In genomic region chr5:119810994-119811690, GRCm38 (mm10) we compare ENCODE assay signal across 33 mouse cellular contexts. TPM values are rescaled to one million over a fixed set of nuclear protein-coding genes. Genes with fewer than 3 reads are reported as not detected.
A peak's percentile ranks its signal among the peaks of the same experiment; 100 is the strongest.
DNase-seq lines count a peak whose midpoint lies in the region; ATAC-seq and TF ChIP-seq lines count a peak whose summit lies in the region.
"Had no signal": no experiment of that assay in that cellular context is flagged by ENCODE, and none has a peak within 500 bp of the region (broad histone marks: within the 10 kb centered on the region; RNA-seq: fewer than 3 reads in every experiment).

No protein-coding gene starts in this region.

- WGBS in lung, embryonic 14.5 days, result 22% methylated on average over 12 of the region's 12 CpGs
- WGBS in lung, postnatal 0 days, result 36% methylated on average over 12 of the region's 12 CpGs

- H3K4me3 ChIP-seq in lung, embryonic 14.5 days (ENCODE audit: low read depth, low read length), result no peak overlapping the region
- H3K4me3 ChIP-seq in lung, postnatal 0 days (ENCODE audit: low read depth, low read length), result no peak overlapping the region
- H3K4me3 ChIP-seq: gastrocnemius, adult 2 months; heart, embryonic 10.5 days; hindbrain, embryonic 13.5 days; limb, embryonic 15.5 days; liver, embryonic 13.5 days; midbrain, embryonic 15.5 days; neural tube, embryonic 15.5 days; stomach, embryonic 15.5 days had no signal

- no peak for TF ChIP-seq CTCF in lung, embryonic 14.5 days (IDR thresholded peaks at IDR 0.05; ENCODE audit: low read depth)
- no peak for TF ChIP-seq CTCF in lung, postnatal 0 days (IDR thresholded peaks at IDR 0.05)

- TF ChIP-seq EP300 in lung, postnatal 0 days (IDR thresholded peaks at IDR 0.05), result peak; percentile 63

- H3K27ac ChIP-seq in lung, embryonic 14.5 days (ENCODE audit: low read depth), result peak overlapping the region; percentile 85
- peak overlapping the region; percentile 51; the same call in 1 of the 2 replicates for H3K27ac ChIP-seq in lung, postnatal 0 days (ENCODE audit: low read length)
- H3K27ac ChIP-seq: gastrocnemius, adult 2 months; heart, embryonic 10.5 days; hindbrain, embryonic 13.5 days; kidney, postnatal 0 days; limb, embryonic 15.5 days; liver, embryonic 13.5 days; macrophage; midbrain, embryonic 15.5 days; neural tube, embryonic 15.5 days; stomach, embryonic 15.5 days had no signal

- peaks cover 36% of the 10 kb centered on the region for H3K27me3 ChIP-seq in lung, embryonic 14.5 days (ENCODE audit: insufficient read depth, low read length)
- H3K27me3 ChIP-seq in lung, postnatal 0 days (replicated peaks; ENCODE audit: insufficient read depth, low read length), result peaks cover 9% of the 10 kb centered on the region

- H3K9ac ChIP-seq in lung, embryonic 14.5 days, result no peak overlapping the region
- no peak overlapping the region for H3K9ac ChIP-seq in lung, postnatal 0 days (replicated peaks; ENCODE audit: low read depth)
- H3K9ac ChIP-seq: hindbrain, embryonic 13.5 days; limb, embryonic 15.5 days; liver, embryonic 13.5 days; midbrain, embryonic 15.5 days; neural tube, embryonic 15.5 days; stomach, embryonic 15.5 days had no signal

- H3K36me3 ChIP-seq in lung, embryonic 14.5 days (ENCODE audit: insufficient read depth), result no peaks in the 10 kb centered on the region
- H3K36me3 ChIP-seq in lung, postnatal 0 days (ENCODE audit: insufficient read depth, low read length), result no peaks in the 10 kb centered on the region
- H3K36me3 ChIP-seq: G1E; hindbrain, embryonic 13.5 days; limb, embryonic 15.5 days; liver, embryonic 13.5 days; midbrain, embryonic 15.5 days; neural tube, embryonic 15.5 days; stomach, embryonic 15.5 days had no signal

- ATAC-seq in lung, embryonic 14.5 days (ENCODE audit: insufficient read depth), result peak; percentile 84
- peak; percentile 83 for ATAC-seq in lung, postnatal 0 days
- no peak for ATAC-seq in megakaryocyte-erythroid progenitor cell, adult 5-6 weeks (replicated peaks; ENCODE audit: low FRiP score, low TSS enrichment, poor library complexity, severe bottlenecking)
- ATAC-seq: forebrain, embryonic 16.5 days; intestine, embryonic 16.5 days; midbrain, embryonic 15.5 days had no signal

- peak overlapping the region; percentile 26 for H3K4me2 ChIP-seq in lung, embryonic 14.5 days
- H3K4me2 ChIP-seq in lung, postnatal 0 days (replicated peaks; ENCODE audit: low read depth, low read length), result no peak overlapping the region
- H3K4me2 ChIP-seq: hindbrain, embryonic 13.5 days; limb, embryonic 15.5 days; liver, embryonic 13.5 days; midbrain, embryonic 15.5 days; neural tube, embryonic 15.5 days; stomach, embryonic 15.5 days had no signal

- H3K9me3 ChIP-seq in lung, embryonic 14.5 days (ENCODE audit: low read depth, low read length), result no peaks in the 10 kb centered on the region
- no peaks in the 10 kb centered on the region for H3K9me3 ChIP-seq in lung, postnatal 0 days (ENCODE audit: low read length)
- H3K9me3 ChIP-seq: heart, embryonic 10.5 days; hindbrain, embryonic 13.5 days; limb, embryonic 15.5 days; liver, embryonic 13.5 days; midbrain, embryonic 15.5 days; stomach, embryonic 15.5 days had no signal

- H3K4me1 ChIP-seq in lung, embryonic 14.5 days (ENCODE audit: insufficient read depth), result peaks cover 11% of the 10 kb centered on the region
- no peaks in the 10 kb centered on the region for H3K4me1 ChIP-seq in lung, postnatal 0 days (ENCODE audit: insufficient read depth, low read depth, low read length)
- H3K4me1 ChIP-seq: hindbrain, embryonic 13.5 days; liver, embryonic 13.5 days; midbrain, embryonic 15.5 days; neural tube, embryonic 15.5 days; stomach, embryonic 15.5 days had no signal

- peak; percentile 85 for DNase-seq in heart, adult 11 months
- no peak for DNase-seq in heart, adult 9 months (ENCODE audit: low spot score in 2 of 2)
- peak; percentile 97 for DNase-seq in lung, embryonic 14.5 days
- no peak for DNase-seq in lung, postnatal 25 days (ENCODE audit: low spot score)
- DNase-seq in lung, postnatal 0 days (ENCODE audit: low spot score), result peak; percentile 87
- no peak for DNase-seq in urinary bladder, postnatal 4 days (ENCODE audit: low spot score in 2 of 2)
- DNase-seq: adrenal gland, adult 8-10 months; cerebellum, adult 11 months; cerebellum, adult 9-10 months; cerebellum, postnatal 36 days; gastrocnemius, adult 2 months; heart, postnatal 4 days; kidney, adult 8-10 months; kidney, postnatal 4 days; liver, embryonic 13.5 days; retina, postnatal 1 day; right cerebral cortex, postnatal 14 days had no signal

RNA-seq across cellular contexts. Expression of gene Tbx5, which starts 21.3 kb away (rescaled TPM):
- polyA plus RNA-seq in lung, embryonic 14.5 days (2014; fragmentation: Nextera tagmentation; extraction: Ambion mirVana), result 57.7 and 59.4 TPM in 2 replicates
- 25.3 and 26.7 TPM in 2 replicates for polyA plus RNA-seq in lung, postnatal 0 days (2015; fragmentation: Nextera tagmentation; extraction: Ambion mirVana)
- not detected in 2 replicates for total RNA-seq in megakaryocyte-erythroid progenitor cell, adult 5-6 weeks (2014; fragmentation: Nextera tagmentation)
- total RNA-seq in megakaryocyte-erythroid progenitor cell, adult 5-6 weeks (2017), result not detected in 2 replicates
- total RNA-seq: layer of hippocampus, adult 8-10 months; layer of hippocampus, postnatal 25 days; left cerebral cortex, adult 8-10 months; left cerebral cortex, postnatal 36 days had no signal
- polyA plus RNA-seq: forebrain, embryonic 16.5 days; G1E; hindbrain, embryonic 13.5 days; intestine, embryonic 16.5 days; kidney, postnatal 0 days; macrophage had no signal

Comparison
In these comparisons a context has a peak if more than half of its experiments do, and no peak if none do; other contexts are left out.
1. DNase-seq: peak in heart, adult 11 months (single experiment), lung, embryonic 14.5 days (single experiment) and lung, postnatal 0 days (single experiment); none in heart, adult 9 months (0 of 2), lung, postnatal 25 days (single experiment) and urinary bladder, postnatal 4 days (0 of 2).